Mouse (Mus musculus) right cerebral cortex, postnatal 14 days (tissue): ENCODE data around the gene Insc.

Experiments
- DNase-seq: peaks from one replicate; pipeline ENCODE4 v3.0.0; 2022

Insc gene

GRCm38 (mm10) chr7:114765273-114765672 lies 21.8 kb downstream of the Insc start:
- no peak for DNase-seq

DNA sequence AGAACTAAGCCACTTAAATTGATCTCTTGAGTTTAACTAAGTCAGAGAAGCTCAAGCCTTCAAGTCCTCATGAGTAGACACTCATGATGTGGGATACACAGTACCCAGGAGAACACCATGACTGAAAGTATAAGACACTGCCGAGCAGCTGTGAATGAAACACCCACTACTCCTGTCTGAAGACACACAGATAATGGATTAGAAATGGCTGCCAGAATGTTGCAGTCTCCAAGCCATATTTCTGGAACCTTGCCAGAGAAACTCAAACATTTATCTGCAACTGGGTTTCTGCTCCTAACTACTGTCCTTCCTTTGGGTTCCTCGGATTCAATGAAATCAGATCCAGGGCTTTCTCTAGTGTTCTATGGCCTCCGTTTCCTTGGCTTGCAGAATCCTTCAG lies 23.0 kb downstream of the Insc start:
- no peak for DNase-seq

DNA sequence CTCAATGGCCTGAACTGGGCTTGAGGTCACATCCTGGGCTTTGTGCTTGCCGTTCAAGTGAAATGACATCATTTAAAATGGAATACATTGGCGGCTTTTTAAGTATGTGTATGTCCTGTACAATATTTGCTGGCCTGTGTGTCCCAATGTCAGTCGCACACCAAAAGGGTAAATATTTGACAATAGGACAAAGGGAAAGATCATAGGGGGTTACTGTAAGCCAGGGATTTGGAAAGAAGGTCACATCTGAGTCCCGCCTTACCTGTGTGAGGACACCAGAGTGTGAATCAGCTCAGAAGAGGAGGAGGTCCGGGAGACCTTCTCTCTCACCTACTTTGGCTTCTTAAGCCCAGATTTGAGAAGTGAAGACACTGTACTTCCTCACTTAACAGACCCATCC lies 25.0 kb downstream of the Insc start:
- DNase-seq: no peak

DNA sequence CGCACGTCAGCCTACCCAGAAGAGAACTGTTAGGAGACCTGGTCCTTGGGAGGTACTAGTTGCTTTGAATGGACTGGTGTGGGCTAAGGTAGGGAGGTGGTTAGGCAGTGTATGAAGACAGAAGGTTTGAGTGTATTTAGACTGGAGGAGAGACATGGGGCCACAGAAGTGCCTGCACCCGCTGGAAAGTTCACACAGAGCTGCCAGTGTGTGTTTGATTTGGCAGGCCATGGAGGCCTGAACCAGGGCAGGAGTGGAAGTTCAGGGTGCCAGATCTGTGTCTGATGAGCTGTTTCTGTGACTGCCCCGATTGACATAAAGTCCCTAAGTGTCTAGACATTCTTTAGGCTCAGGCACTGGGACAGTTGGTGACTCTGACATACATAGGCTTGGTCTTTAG lies 25.5 kb downstream of the Insc start:
- DNase-seq: no peak

DNA sequence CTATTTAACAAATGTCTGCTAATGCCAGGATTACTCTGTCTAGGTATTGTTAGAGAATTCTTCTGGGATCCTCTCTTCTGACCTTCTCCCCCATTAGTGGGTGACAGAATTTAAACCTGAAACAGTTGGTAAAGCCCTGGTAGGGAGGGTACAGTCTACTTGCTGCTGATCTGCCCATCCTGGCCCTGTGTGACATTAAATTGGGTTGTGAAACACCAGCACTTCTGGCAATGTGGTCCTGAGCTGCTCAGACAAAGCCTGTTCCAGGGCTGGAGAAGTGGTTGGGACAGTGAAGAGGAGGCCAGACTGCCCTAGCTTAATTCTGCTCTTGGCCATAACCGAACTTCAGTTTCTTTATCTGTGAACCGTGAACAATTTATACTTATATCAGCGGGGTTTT lies 27.1 kb downstream of the Insc start:
- DNase-seq: no peak

DNA sequence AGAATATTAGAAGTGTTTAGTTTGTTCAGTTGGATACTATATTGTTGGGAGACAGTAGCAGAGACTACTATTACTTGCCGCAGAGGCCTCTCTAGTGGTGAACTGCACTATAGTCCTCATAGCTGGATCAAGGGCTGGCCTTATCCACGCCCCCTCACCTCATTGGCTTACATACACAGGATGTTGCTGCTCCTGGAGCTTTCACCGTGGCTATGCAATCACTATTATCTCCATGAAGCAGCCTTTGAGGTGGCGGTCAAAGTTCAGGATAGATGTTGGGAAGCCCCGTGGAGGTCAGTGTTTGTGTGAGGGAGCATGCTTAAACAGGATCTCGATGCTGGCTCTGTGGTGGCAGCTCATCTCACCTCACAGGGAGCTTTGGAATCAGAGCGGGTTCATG lies 28.3 kb downstream of the Insc start:
- no peak for DNase-seq

- DNase-seq: no peak
These were observed 30.3 kb downstream of the Insc start for GRCm38 (mm10) chr7:114773781-114774180.

GRCm38 (mm10) chr7:114775856-114776255 lies 32.4 kb downstream of the Insc start:
- no peak for DNase-seq

- no peak for DNase-seq
These were observed 34.8 kb downstream of the Insc start for GRCm38 (mm10) chr7:114778156-114778770.

GRCm38 (mm10) chr7:114779056-114779660 lies 35.7 kb downstream of the Insc start:
- DNase-seq: no peak

GRCm38 (mm10) chr7:114783291-114783690 lies 39.8 kb downstream of the Insc start:
- DNase-seq: no peak

DNA sequence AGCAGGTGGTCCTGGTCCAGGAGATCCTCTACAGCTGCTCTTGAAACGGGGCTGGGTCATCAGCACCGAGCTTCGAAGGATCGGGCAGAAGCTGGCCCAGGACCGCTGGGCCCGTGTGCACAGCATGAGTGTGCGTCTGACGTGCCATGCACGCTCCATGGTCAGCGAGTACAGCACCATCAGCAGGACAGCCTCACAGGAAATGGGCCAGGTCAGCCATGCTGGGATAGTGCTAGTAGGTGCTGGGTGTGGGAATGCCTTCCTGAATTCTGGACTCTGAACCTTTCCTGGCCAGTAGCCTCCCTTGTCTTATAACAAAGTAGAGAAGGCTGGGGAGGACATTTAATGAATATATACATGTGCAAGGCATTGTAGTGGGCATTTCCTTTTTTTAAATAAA lies 47.6 kb downstream of the Insc start:
- no peak for DNase-seq

DNA sequence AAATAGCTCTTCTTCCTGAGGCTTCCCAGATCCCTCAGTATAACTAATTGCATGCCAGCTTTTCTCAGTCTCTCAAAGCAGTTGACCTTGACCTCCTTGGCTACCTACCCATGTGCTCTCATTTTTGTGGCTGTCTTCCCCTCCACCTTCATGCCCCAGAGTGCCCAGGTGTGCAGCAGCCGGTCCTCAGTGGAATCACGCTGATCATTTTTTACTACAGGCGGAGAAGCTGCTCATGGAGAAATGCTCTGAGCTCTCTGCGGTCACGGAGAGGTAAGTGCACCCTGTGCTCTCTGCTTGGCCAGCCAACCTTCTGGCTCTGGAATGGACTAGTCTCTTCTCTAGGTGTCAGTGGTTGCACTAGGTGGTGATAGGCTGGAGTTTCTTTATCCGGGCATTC lies 48.5 kb downstream of the Insc start:
- DNase-seq: no peak

DNA sequence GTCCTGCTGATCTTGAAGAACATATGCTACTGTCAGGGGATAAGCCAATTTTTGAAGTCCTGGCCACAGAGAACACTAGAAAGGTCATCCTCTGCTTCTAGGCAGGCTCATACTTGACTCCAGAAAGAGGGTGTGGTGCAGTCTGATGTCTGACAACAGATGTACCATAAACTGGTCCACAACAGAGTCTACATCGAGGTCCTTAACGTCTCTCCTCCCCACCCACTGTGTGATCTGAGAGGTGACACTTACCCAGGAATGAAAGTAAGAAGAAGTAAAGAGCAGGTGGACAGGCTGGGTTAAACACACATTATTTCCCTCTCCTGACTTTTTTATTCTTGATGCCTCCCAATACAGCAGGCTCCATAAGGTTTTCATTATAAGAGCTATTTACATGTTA lies 50.9 kb downstream of the Insc start:
- no peak for DNase-seq

DNA sequence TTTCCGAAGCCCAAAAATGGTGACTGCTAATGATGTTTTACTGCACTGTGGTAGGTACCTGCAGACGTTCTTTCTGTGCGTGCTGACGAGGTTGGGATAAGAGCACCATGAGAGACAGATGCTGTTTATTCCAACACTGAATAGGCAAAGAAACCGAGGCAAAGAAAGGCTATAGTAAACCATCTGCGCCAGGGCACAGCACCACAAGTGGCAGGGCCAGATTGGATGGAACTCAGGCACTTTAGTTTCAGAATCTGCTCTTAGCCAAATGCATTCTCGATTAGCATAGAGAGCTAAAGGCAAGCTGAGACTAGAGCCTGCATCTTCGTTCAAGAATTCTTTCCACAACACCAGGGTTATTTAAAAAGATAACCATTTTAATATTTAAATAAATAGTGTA lies 59.1 kb downstream of the Insc start:
- no peak for DNase-seq

DNA sequence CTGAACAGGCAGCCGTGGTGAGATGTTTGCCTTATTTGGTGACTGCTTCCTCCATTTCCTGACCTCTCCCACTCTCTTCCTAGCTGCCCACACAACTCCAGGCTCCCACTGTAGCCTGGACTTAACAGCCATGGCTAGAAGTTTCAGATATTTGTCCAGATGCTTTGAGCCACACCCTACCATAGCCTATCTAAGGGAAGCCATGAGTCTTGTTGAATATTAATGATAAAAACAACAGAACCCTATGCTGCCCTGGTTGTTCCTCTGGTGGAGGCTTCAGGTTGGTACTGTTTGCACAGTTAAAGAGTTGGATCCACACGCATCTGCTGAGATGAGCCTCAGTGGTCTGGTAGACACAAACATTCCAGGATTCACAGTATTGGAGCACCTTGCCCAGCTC lies 61.8 kb downstream of the Insc start:
- no peak for DNase-seq

DNA sequence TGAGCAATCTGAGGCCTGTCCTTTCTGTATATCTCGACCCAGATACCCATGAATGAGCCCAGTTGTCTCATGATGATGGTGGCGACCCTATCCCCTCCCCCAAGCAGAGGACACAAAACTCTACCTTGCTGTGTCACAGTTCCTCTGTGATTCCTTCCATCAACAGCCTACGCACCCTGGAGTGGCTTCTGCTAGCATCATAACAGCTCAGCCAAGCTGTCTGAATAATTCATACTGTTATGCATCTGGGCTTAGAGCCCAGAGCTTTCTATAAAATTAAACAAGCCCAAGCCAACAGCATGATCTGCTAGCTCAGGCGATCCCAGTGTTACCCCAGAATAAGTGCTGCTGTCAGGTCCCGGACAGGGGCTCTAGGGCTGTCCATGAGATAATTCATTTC lies 63.8 kb downstream of the Insc start:
- no peak for DNase-seq

GRCm38 (mm10) chr7:114808341-114808740 lies 64.8 kb downstream of the Insc start:
- DNase-seq: no peak

DNA sequence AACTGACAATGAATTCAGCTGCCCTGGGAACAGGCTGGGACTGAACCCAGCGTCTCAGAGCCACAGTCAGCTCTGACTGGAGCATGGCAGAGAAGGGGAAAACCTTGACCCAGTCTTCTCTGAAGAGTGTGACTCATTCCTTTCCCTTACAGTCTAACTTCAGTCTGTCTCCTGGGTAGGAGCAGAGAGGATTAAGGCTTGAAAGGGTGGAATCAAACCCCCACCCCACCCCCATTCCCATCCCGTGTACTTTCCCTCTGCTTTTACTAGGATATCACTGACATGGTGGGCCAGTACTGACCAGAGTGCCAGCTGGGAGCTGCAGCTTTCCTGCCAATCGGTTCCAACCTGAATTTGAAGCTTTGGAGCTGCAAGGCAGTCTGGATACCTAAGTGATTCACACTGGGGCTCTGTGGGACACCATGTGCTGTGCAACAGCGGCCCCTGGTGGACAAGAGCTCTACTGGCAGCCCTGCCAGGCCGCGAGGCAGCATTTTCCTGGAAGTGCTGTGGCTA lies 73.9 kb downstream of the Insc start:
- DNase-seq: peak; percentile 92

DNA sequence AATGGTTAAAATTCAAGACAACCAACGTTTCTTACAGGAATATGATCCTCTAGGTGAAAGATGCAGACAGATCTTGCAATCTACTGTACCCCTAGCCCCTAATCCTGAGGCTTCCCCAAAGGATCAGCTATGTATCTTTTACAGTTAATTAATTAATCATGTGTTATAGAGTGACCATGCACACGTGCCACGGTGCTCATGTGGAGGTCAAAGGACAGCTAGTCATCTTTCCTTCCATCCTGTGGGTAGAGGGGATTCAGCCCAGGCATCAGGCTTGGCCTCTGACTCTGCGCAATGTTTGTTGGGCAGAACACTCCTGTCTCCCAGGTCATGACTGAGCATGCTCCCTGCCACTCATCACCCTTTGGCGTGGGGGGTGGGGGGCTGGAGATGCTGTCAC lies 74.4 kb downstream of the Insc start:
- no peak for DNase-seq

- no peak for DNase-seq
These were observed 74.9 kb downstream of the Insc start for GRCm38 (mm10) chr7:114818351-114818750.

DNA sequence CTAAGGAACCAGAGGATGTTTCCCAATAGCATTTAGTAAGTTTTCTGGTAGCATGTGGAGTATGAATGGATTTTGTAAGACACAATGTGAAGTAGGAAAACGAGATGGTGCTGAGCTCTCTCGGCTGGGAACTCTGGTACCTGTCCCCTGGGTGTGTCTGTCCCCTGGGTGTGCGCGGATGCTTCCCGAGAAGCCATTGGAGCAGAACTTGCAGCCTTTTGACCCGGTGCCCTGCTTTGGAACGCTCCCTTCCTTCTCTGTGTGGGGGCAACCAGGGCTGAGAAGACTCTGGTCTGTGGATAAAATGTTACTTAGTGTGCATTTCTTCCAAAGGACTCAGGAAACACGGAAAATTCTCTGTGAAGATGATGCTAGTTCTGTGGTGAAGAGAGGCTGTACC lies 75.3 kb downstream of the Insc start:
- DNase-seq: no peak

DNA sequence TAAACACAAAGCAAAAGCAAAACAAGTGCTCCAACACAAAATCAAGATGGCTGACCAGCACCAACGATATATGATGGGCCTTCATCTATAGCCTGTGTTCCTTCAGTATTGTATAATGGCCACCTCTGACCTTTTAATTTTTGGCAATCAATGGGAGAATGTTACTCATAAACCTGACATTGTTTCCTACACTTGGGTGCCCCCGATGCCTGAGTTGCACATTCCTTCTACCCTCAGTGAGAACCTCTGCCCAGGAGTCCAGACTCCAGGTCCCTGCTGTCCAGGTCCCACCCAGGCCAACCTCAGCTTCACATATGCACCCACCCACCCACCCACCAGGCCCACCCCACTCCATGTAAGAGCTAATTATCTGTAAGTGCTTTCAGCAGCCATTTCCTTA lies 79.2 kb downstream of the Insc start:
- DNase-seq: no peak

GRCm38 (mm10) chr7:114827360-114827759 lies 83.9 kb downstream of the Insc start:
- no peak for DNase-seq
